In genomic region chr1:36566425-36566824, GRCm38 (mm10) we compare ENCODE assay signal across 18 mouse cellular contexts. TPM values are rescaled to one million over a fixed set of nuclear protein-coding genes. Genes with fewer than 3 reads are reported as not detected.
A peak's percentile ranks its signal among the peaks of the same experiment; 100 is the strongest.
DNase-seq lines count a peak whose midpoint lies in the region; ATAC-seq and TF ChIP-seq lines count a peak whose summit lies in the region.
"Had no signal": no experiment of that assay in that cellular context is flagged by ENCODE, and none has a peak within 500 bp of the region (broad histone marks: within the 10 kb centered on the region; RNA-seq: fewer than 3 reads in every experiment).

No protein-coding gene starts in this region.

- no peak overlapping the region for H3K9ac ChIP-seq in heart, embryonic 13.5 days
- no peak overlapping the region for H3K9ac ChIP-seq in heart, embryonic 12.5 days
- H3K9ac ChIP-seq in midbrain, postnatal 0 days (replicated peaks; ENCODE audit: low read length, poor library complexity, severe bottlenecking), result no peak overlapping the region
- no peak overlapping the region for H3K9ac ChIP-seq in lung, postnatal 0 days (replicated peaks; ENCODE audit: low read depth)
- H3K9ac ChIP-seq: forebrain, embryonic 15.5 days; hindbrain, embryonic 14.5 days; liver, embryonic 14.5 days had no signal

- no peaks in the 10 kb centered on the region for H3K9me3 ChIP-seq in heart, embryonic 13.5 days
- H3K9me3 ChIP-seq in heart, embryonic 12.5 days (replicated peaks), result no peaks in the 10 kb centered on the region
- H3K9me3 ChIP-seq in midbrain, embryonic 10.5 days (replicated peaks), result no peaks in the 10 kb centered on the region
- no peaks in the 10 kb centered on the region for H3K9me3 ChIP-seq in midbrain, postnatal 0 days (ENCODE audit: low read length)
- no peaks in the 10 kb centered on the region for H3K9me3 ChIP-seq in embryonic facial prominence, embryonic 10.5 days
- no peaks in the 10 kb centered on the region for H3K9me3 ChIP-seq in lung, postnatal 0 days (ENCODE audit: low read length)
- H3K9me3 ChIP-seq: forebrain, embryonic 15.5 days had no signal

- no peak overlapping the region for H3K4me2 ChIP-seq in heart, embryonic 13.5 days
- H3K4me2 ChIP-seq in heart, embryonic 12.5 days, result no peak overlapping the region
- no peak overlapping the region for H3K4me2 ChIP-seq in midbrain, postnatal 0 days (ENCODE audit: low read depth, low read length, poor library complexity, severe bottlenecking)
- H3K4me2 ChIP-seq in lung, postnatal 0 days (replicated peaks; ENCODE audit: low read depth, low read length), result no peak overlapping the region
- H3K4me2 ChIP-seq: forebrain, embryonic 15.5 days; hindbrain, embryonic 14.5 days had no signal

- TF ChIP-seq CTCF in midbrain, postnatal 0 days (IDR thresholded peaks at IDR 0.05), result no peak
- TF ChIP-seq CTCF in lung, postnatal 0 days (IDR thresholded peaks at IDR 0.05), result no peak

- DNase-seq in midbrain, embryonic 10.5 days (ENCODE audit: low spot score), result no peak
- no peak for DNase-seq in midbrain, postnatal 0 days (ENCODE audit: low spot score)
- DNase-seq in embryonic facial prominence, embryonic 10.5 days (ENCODE audit: low spot score), result no peak
- no peak for DNase-seq in lung, postnatal 0 days (ENCODE audit: low spot score)
- no peak for DNase-seq in spleen, postnatal 36 days (ENCODE audit: low spot score in 2 of 2)
- DNase-seq: cerebellum, postnatal 10 days; kidney, adult 8-10 months; left cerebral cortex, postnatal 4 days; thymus, adult 18-20 months had no signal

- no peak overlapping the region for H3K4me3 ChIP-seq in heart, embryonic 13.5 days
- H3K4me3 ChIP-seq in heart, embryonic 12.5 days, result no peak overlapping the region
- H3K4me3 ChIP-seq in midbrain, embryonic 10.5 days, result no peak overlapping the region
- no peak overlapping the region for H3K4me3 ChIP-seq in midbrain, postnatal 0 days (ENCODE audit: low read depth, low read length)
- no peak overlapping the region for H3K4me3 ChIP-seq in embryonic facial prominence, embryonic 10.5 days
- H3K4me3 ChIP-seq in lung, postnatal 0 days (ENCODE audit: low read depth, low read length), result no peak overlapping the region
- H3K4me3 ChIP-seq: forebrain, embryonic 15.5 days had no signal

- TF ChIP-seq EP300 in lung, postnatal 0 days (IDR thresholded peaks at IDR 0.05), result no peak

- ATAC-seq in heart, embryonic 13.5 days (ENCODE audit: extremely low read depth, insufficient number of reproducible peaks, low FRiP score, low TSS enrichment), result no peak
- no peak for ATAC-seq in heart, embryonic 12.5 days (ENCODE audit: insufficient number of reproducible peaks, low FRiP score)
- ATAC-seq in midbrain, postnatal 0 days (ENCODE audit: low FRiP score), result no peak
- ATAC-seq in megakaryocyte progenitor cell, adult 5-6 weeks (replicated peaks; ENCODE audit: poor library complexity), result peak; percentile 67
- no peak for ATAC-seq in lung, postnatal 0 days
- ATAC-seq: forebrain, embryonic 15.5 days had no signal

- H3K27ac ChIP-seq in heart, embryonic 13.5 days (replicated peaks), result 0 out of 2 replicates have a peak overlapping the region, but pooled peaks have one; percentile 4
- H3K27ac ChIP-seq in heart, embryonic 12.5 days (ENCODE audit: poor library complexity, severe bottlenecking), result no peak overlapping the region
- H3K27ac ChIP-seq in midbrain, embryonic 10.5 days (replicated peaks), result peak overlapping the region; percentile 11
- H3K27ac ChIP-seq in midbrain, postnatal 0 days (ENCODE audit: low read depth, low read length), result no peak overlapping the region
- H3K27ac ChIP-seq in embryonic facial prominence, embryonic 10.5 days (replicated peaks), result peak overlapping the region; percentile 65
- H3K27ac ChIP-seq in lung, postnatal 0 days (ENCODE audit: low read length), result no peak overlapping the region
- H3K27ac ChIP-seq: forebrain, embryonic 15.5 days; hindbrain, embryonic 14.5 days; liver, embryonic 14.5 days had no signal

- 22% methylated on average over 2 of the region's 2 CpGs for WGBS in heart, embryonic 13.5 days
- 16% methylated on average over 2 of the region's 2 CpGs for WGBS in heart, embryonic 12.5 days
- 8% methylated on average over 2 of the region's 2 CpGs for WGBS in midbrain, embryonic 10.5 days
- WGBS in midbrain, postnatal 0 days, result 5% methylated on average over 2 of the region's 2 CpGs
- 8% methylated on average over 2 of the region's 2 CpGs for WGBS in embryonic facial prominence, embryonic 10.5 days
- WGBS in lung, postnatal 0 days, result 21% methylated on average over 2 of the region's 2 CpGs

- H3K27me3 ChIP-seq in heart, embryonic 13.5 days (replicated peaks), result no peaks in the 10 kb centered on the region
- no peaks in the 10 kb centered on the region for H3K27me3 ChIP-seq in heart, embryonic 12.5 days (replicated peaks)
- H3K27me3 ChIP-seq in midbrain, embryonic 10.5 days (ENCODE audit: low read depth, poor library complexity, severe bottlenecking), result no peaks in the 10 kb centered on the region
- no peaks in the 10 kb centered on the region for H3K27me3 ChIP-seq in midbrain, postnatal 0 days (ENCODE audit: insufficient read depth, low read length)
- no peaks in the 10 kb centered on the region for H3K27me3 ChIP-seq in embryonic facial prominence, embryonic 10.5 days (replicated peaks; ENCODE audit: low read depth, poor library complexity, severe bottlenecking)
- no peaks in the 10 kb centered on the region for H3K27me3 ChIP-seq in lung, postnatal 0 days (replicated peaks; ENCODE audit: insufficient read depth, low read length)

- peaks cover 78% of the 10 kb centered on the region for H3K4me1 ChIP-seq in heart, embryonic 13.5 days
- H3K4me1 ChIP-seq in heart, embryonic 12.5 days (replicated peaks), result peaks cover 88% of the 10 kb centered on the region
- H3K4me1 ChIP-seq in midbrain, embryonic 10.5 days, result peaks cover 57% of the 10 kb centered on the region
- no peaks in the 10 kb centered on the region for H3K4me1 ChIP-seq in midbrain, postnatal 0 days (ENCODE audit: insufficient read depth, low read length)
- peaks cover 71% of the 10 kb centered on the region for H3K4me1 ChIP-seq in embryonic facial prominence, embryonic 10.5 days
- peaks cover 14% of the 10 kb centered on the region; the same call in 1 of the 2 replicates for H3K4me1 ChIP-seq in lung, postnatal 0 days (ENCODE audit: insufficient read depth, low read depth, low read length)
- H3K4me1 ChIP-seq: forebrain, embryonic 15.5 days had no signal

- H3K36me3 ChIP-seq in heart, embryonic 13.5 days, result no peaks in the 10 kb centered on the region
- no peaks in the 10 kb centered on the region for H3K36me3 ChIP-seq in heart, embryonic 12.5 days
- H3K36me3 ChIP-seq in midbrain, embryonic 10.5 days, result no peaks in the 10 kb centered on the region
- H3K36me3 ChIP-seq in midbrain, postnatal 0 days (ENCODE audit: insufficient read depth, low read length), result no peaks in the 10 kb centered on the region
- no peaks in the 10 kb centered on the region for H3K36me3 ChIP-seq in embryonic facial prominence, embryonic 10.5 days (replicated peaks)
- H3K36me3 ChIP-seq in lung, postnatal 0 days (ENCODE audit: insufficient read depth, low read length), result no peaks in the 10 kb centered on the region
- H3K36me3 ChIP-seq: forebrain, embryonic 15.5 days had no signal

RNA-seq across cellular contexts. Expression of gene Sema4c, which starts 8.3 kb away (rescaled TPM):
- polyA plus RNA-seq in heart, embryonic 13.5 days (2015; fragmentation: Nextera tagmentation; extraction: Ambion mirVana), result 10.0 and 10.2 TPM in 2 replicates
- polyA plus RNA-seq in heart, embryonic 12.5 days (2016; fragmentation: Nextera tagmentation; extraction: Ambion mirVana), result 11.9 and 13.3 TPM in 2 replicates
- 20.8 and 26.3 TPM in 2 replicates for polyA plus RNA-seq in midbrain, embryonic 10.5 days (2016; fragmentation: Nextera tagmentation; extraction: Ambion mirVana)
- 30.0 and 32.7 TPM in 2 replicates for total RNA-seq in midbrain, postnatal 0 days (2014; rRNA removed)
- polyA plus RNA-seq in midbrain, postnatal 0 days (2015; fragmentation: Nextera tagmentation; extraction: Ambion mirVana), result 14.7 and 18.0 TPM in 2 replicates
- polyA plus RNA-seq in embryonic facial prominence, embryonic 10.5 days (2016; fragmentation: Nextera tagmentation; extraction: Ambion mirVana), result 24.9 and 25.9 TPM in 2 replicates
- 0.42 and 0.66 TPM in 2 replicates for total RNA-seq in megakaryocyte progenitor cell, adult 5-6 weeks (2015)
- total RNA-seq in megakaryocyte progenitor cell, adult 5-6 weeks (2017), result 0.64 and 1.00 TPM in 2 replicates
- 11.7 and 15.0 TPM in 2 replicates for polyA plus RNA-seq in lung, postnatal 0 days (2015; fragmentation: Nextera tagmentation; extraction: Ambion mirVana)

RNA-seq across cellular contexts. Expression of gene Ankrd39, which starts 19.2 kb away (rescaled TPM):
- polyA plus RNA-seq in heart, embryonic 13.5 days (2015; fragmentation: Nextera tagmentation; extraction: Ambion mirVana), result 23.6 and 27.2 TPM in 2 replicates
- 23.1 and 24.4 TPM in 2 replicates for polyA plus RNA-seq in heart, embryonic 12.5 days (2016; fragmentation: Nextera tagmentation; extraction: Ambion mirVana)
- polyA plus RNA-seq in midbrain, embryonic 10.5 days (2016; fragmentation: Nextera tagmentation; extraction: Ambion mirVana), result 17.8 and 21.2 TPM in 2 replicates
- total RNA-seq in midbrain, postnatal 0 days (2014; rRNA removed), result 27.9 and 30.4 TPM in 2 replicates
- 34.3 and 40.9 TPM in 2 replicates for polyA plus RNA-seq in midbrain, postnatal 0 days (2015; fragmentation: Nextera tagmentation; extraction: Ambion mirVana)
- 18.9 and 20.3 TPM in 2 replicates for polyA plus RNA-seq in embryonic facial prominence, embryonic 10.5 days (2016; fragmentation: Nextera tagmentation; extraction: Ambion mirVana)
- 4.6 and 4.9 TPM in 2 replicates for total RNA-seq in megakaryocyte progenitor cell, adult 5-6 weeks (2015)
- total RNA-seq in megakaryocyte progenitor cell, adult 5-6 weeks (2017), result 5.4 and 7.3 TPM in 2 replicates
- polyA plus RNA-seq in lung, postnatal 0 days (2015; fragmentation: Nextera tagmentation; extraction: Ambion mirVana), result 19.4 and 23.1 TPM in 2 replicates

RNA-seq across cellular contexts. Expression of gene Gm42417, which starts 27.2 kb away (rescaled TPM):
- not detected in 2 replicates for polyA plus RNA-seq in heart, embryonic 13.5 days (2015; fragmentation: Nextera tagmentation; extraction: Ambion mirVana)
- 0.40 TPM in 1 of 2 replicates, not detected in the other for polyA plus RNA-seq in heart, embryonic 12.5 days (2016; fragmentation: Nextera tagmentation; extraction: Ambion mirVana)
- polyA plus RNA-seq in midbrain, embryonic 10.5 days (2016; fragmentation: Nextera tagmentation; extraction: Ambion mirVana), result 0.69 TPM in 1 of 2 replicates, not detected in the other
- total RNA-seq in midbrain, postnatal 0 days (2014; rRNA removed), result not detected in 2 replicates
- 0.42 and 0.65 TPM in 2 replicates for polyA plus RNA-seq in midbrain, postnatal 0 days (2015; fragmentation: Nextera tagmentation; extraction: Ambion mirVana)
- 0.54 TPM in 1 of 2 replicates, not detected in the other for polyA plus RNA-seq in embryonic facial prominence, embryonic 10.5 days (2016; fragmentation: Nextera tagmentation; extraction: Ambion mirVana)
- total RNA-seq in megakaryocyte progenitor cell, adult 5-6 weeks (2015), result 0.62 and 0.83 TPM in 2 replicates
- total RNA-seq in megakaryocyte progenitor cell, adult 5-6 weeks (2017), result 3.1 TPM in 1 of 2 replicates, not detected in the other
- 0.62 TPM in 1 of 2 replicates, not detected in the other for polyA plus RNA-seq in lung, postnatal 0 days (2015; fragmentation: Nextera tagmentation; extraction: Ambion mirVana)
- total RNA-seq: ES-E14; left cerebral cortex, postnatal 4 days had no signal
- polyA plus RNA-seq: forebrain, embryonic 15.5 days; gonadal fat pad, adult 2 months; heart, embryonic 16.5 days; liver, embryonic 14.5 days had no signal

RNA-seq across cellular contexts. Expression of gene Ankrd23, which starts 29.7 kb away (rescaled TPM):
- polyA plus RNA-seq in heart, embryonic 13.5 days (2015; fragmentation: Nextera tagmentation; extraction: Ambion mirVana), result 17.7 and 20.1 TPM in 2 replicates
- polyA plus RNA-seq in heart, embryonic 12.5 days (2016; fragmentation: Nextera tagmentation; extraction: Ambion mirVana), result 14.9 and 16.8 TPM in 2 replicates
- polyA plus RNA-seq in midbrain, embryonic 10.5 days (2016; fragmentation: Nextera tagmentation; extraction: Ambion mirVana), result 16.3 and 17.4 TPM in 2 replicates
- 9.8 and 11.6 TPM in 2 replicates for total RNA-seq in midbrain, postnatal 0 days (2014; rRNA removed)
- 12.8 and 14.8 TPM in 2 replicates for polyA plus RNA-seq in midbrain, postnatal 0 days (2015; fragmentation: Nextera tagmentation; extraction: Ambion mirVana)
- 15.5 and 16.6 TPM in 2 replicates for polyA plus RNA-seq in embryonic facial prominence, embryonic 10.5 days (2016; fragmentation: Nextera tagmentation; extraction: Ambion mirVana)
- 1.3 and 2.5 TPM in 2 replicates for total RNA-seq in megakaryocyte progenitor cell, adult 5-6 weeks (2015)
- 4.8 and 7.4 TPM in 2 replicates for total RNA-seq in megakaryocyte progenitor cell, adult 5-6 weeks (2017)
- 6.2 and 10.5 TPM in 2 replicates for polyA plus RNA-seq in lung, postnatal 0 days (2015; fragmentation: Nextera tagmentation; extraction: Ambion mirVana)

RNA-seq across cellular contexts. Expression of gene Cnnm3, which starts 54.8 kb away (rescaled TPM):
- polyA plus RNA-seq in heart, embryonic 13.5 days (2015; fragmentation: Nextera tagmentation; extraction: Ambion mirVana), result 2.0 and 2.4 TPM in 2 replicates
- polyA plus RNA-seq in heart, embryonic 12.5 days (2016; fragmentation: Nextera tagmentation; extraction: Ambion mirVana), result 2.2 and 3.4 TPM in 2 replicates
- 2.6 and 3.1 TPM in 2 replicates for polyA plus RNA-seq in midbrain, embryonic 10.5 days (2016; fragmentation: Nextera tagmentation; extraction: Ambion mirVana)
- 32.9 and 40.8 TPM in 2 replicates for total RNA-seq in midbrain, postnatal 0 days (2014; rRNA removed)
- polyA plus RNA-seq in midbrain, postnatal 0 days (2015; fragmentation: Nextera tagmentation; extraction: Ambion mirVana), result 4.3 and 5.2 TPM in 2 replicates
- 3.5 and 3.6 TPM in 2 replicates for polyA plus RNA-seq in embryonic facial prominence, embryonic 10.5 days (2016; fragmentation: Nextera tagmentation; extraction: Ambion mirVana)
- total RNA-seq in megakaryocyte progenitor cell, adult 5-6 weeks (2015), result 13.0 and 15.2 TPM in 2 replicates
- total RNA-seq in megakaryocyte progenitor cell, adult 5-6 weeks (2017), result 8.0 and 13.0 TPM in 2 replicates
- 3.3 TPM in 2 replicates for polyA plus RNA-seq in lung, postnatal 0 days (2015; fragmentation: Nextera tagmentation; extraction: Ambion mirVana)

Comparison
In these comparisons a context has a peak if more than half of its experiments do, and no peak if none do; other contexts are left out.
1. H3K27ac ChIP-seq: peak in heart, embryonic 13.5 days (single experiment), midbrain, embryonic 10.5 days (single experiment) and embryonic facial prominence, embryonic 10.5 days (single experiment); none in heart, embryonic 12.5 days (single experiment), midbrain, postnatal 0 days (single experiment) and lung, postnatal 0 days (single experiment).